Mouse (Mus musculus) MEL (cell line): ENCODE measurements at regions not wholly inside any gene's neighbourhood (a gene's known extent, or its start where the extent isn't known, plus 50 kb on each side); places are given as distances from the start of the nearest gene placed in this dataset.
"Not testable (repeated sequence)": the region's sequence is repeated elsewhere in the genome, so short reads cannot be mapped to it uniquely, and the experiment has no call there.

Experiments
- CTCF ChIP-seq, 3 experiments: IDR thresholded peaks in 2 of 3; conservative IDR thresholded peaks in 1 of 3; 2 replicates each; pipeline ENCODE4 v1.5.1; 2011 to 2012; ENCODE audit warnings: low read length in 3 of 3, low read depth in 2 of 3, mild to moderate bottlenecking in 2 of 3, improper control_type of control experiment in 1 of 3, inconsistent platforms in 1 of 3, mixed read lengths in 1 of 3, moderate library complexity in 1 of 3; ENCODE audit not compliant: control insufficient read depth in 1 of 3, insufficient read depth in 1 of 3, poor library complexity in 1 of 3, severe bottlenecking in 1 of 3
- E2F4 ChIP-seq: IDR thresholded peaks from 2 replicates; pipeline ENCODE4 v1.6.1; 2011; ENCODE audit warnings: low read depth, low read length, improper control_type of control experiment, borderline replicate concordance
- MAFK ChIP-seq: IDR thresholded peaks from 2 replicates; pipeline ENCODE4 v1.6.1; 2011; ENCODE audit warnings: low read depth, mild to moderate bottlenecking, low read length, improper control_type of control experiment, borderline replicate concordance
- POLR2A ChIP-seq, 2 experiments: IDR thresholded peaks; 2 replicates each; pipeline ENCODE4 v1.6.1; 2011 to 2012; ENCODE audit warnings: low read length in 2 of 2, mild to moderate bottlenecking in 2 of 2, control low read depth in 1 of 2, improper control_type of control experiment in 1 of 2, low read depth in 1 of 2, moderate library complexity in 1 of 2; ENCODE audit not compliant: control insufficient read depth in 1 of 2, insufficient read depth in 1 of 2, poor library complexity in 1 of 2
- POLR2AphosphoS5 ChIP-seq: IDR thresholded peaks from 2 replicates; pipeline ENCODE4 v1.6.1; 2012; ENCODE audit warnings: low read depth, borderline replicate concordance, mild to moderate bottlenecking, inconsistent platforms, low read length, moderate library complexity, mixed read lengths
- RAD21 ChIP-seq: IDR thresholded peaks from 2 replicates; pipeline ENCODE4 v1.6.1; 2011; ENCODE audit warnings: mild to moderate bottlenecking, low read depth, low read length, improper control_type of control experiment

- not testable (repeated sequence) for TF ChIP-seq POLR2AphosphoS5; RAD21; CTCF (IDR thresholded peaks at IDR 0.05 in 2 of 3, conservative IDR thresholded peaks at IDR 0.05 in 1 of 3; ENCODE audit: control insufficient read depth in 1 of 3, insufficient read depth in 1 of 3, low read depth in 2 of 3, low read length in 3 of 3, poor library complexity in 1 of 3, severe bottlenecking in 1 of 3); MAFK; POLR2A (IDR thresholded peaks at IDR 0.05; ENCODE audit: control insufficient read depth in 1 of 2, insufficient read depth in 1 of 2, low read depth in 1 of 2, low read length in 2 of 2, poor library complexity in 1 of 2); E2F4
These were observed 191.4 kb upstream of the Cdk6 start for GRCm38 (mm10) chr5:3149886-3150285.
